In genomic region chr10:111009641-111010479, GRCm38 (mm10) we compare ENCODE assay signal across 8 mouse cellular contexts. TPM values are rescaled to one million over a fixed set of nuclear protein-coding genes. Genes with fewer than 3 reads are reported as not detected.
DNase-seq lines count a peak whose midpoint lies in the region; ATAC-seq lines count a peak whose summit lies in the region.

Zdhhc17 (minus strand) TSS chr10:111010140.

- no peaks in the 10 kb centered on the region for H3K36me3 ChIP-seq in intestine, embryonic 16.5 days (ENCODE audit: control insufficient read depth, insufficient read depth, low read length)
- no peaks in the 10 kb centered on the region; the same call in 1 of the 2 replicates for H3K36me3 ChIP-seq in midbrain, embryonic 10.5 days

- H3K9me3 ChIP-seq in intestine, embryonic 16.5 days (ENCODE audit: control insufficient read depth, low read length), result no peaks in the 10 kb centered on the region
- no peaks in the 10 kb centered on the region for H3K9me3 ChIP-seq in midbrain, embryonic 10.5 days (replicated peaks)

- no peaks in the 10 kb centered on the region for H3K27me3 ChIP-seq in intestine, embryonic 16.5 days (replicated peaks; ENCODE audit: control insufficient read depth, insufficient read depth, low read length)
- H3K27me3 ChIP-seq in midbrain, embryonic 10.5 days (ENCODE audit: low read depth, poor library complexity, severe bottlenecking), result no peaks in the 10 kb centered on the region

- intact Hi-C loops in left cerebral cortex, postnatal 36 days (cut with DNase I), result loop anchor here (2.0 to 5.0 kb wide), 2 partner anchors 21 to 87 kb away; no protein-coding TSS in a partner anchor

- WGBS in intestine, embryonic 16.5 days, result 0% methylated on average over 109 of the region's 112 CpGs
- WGBS in midbrain, embryonic 10.5 days, result under 1% methylated on average over 111 of the region's 112 CpGs

- H3K9ac ChIP-seq in intestine, embryonic 16.5 days (ENCODE audit: low read depth, low read length), result peak within 1 kb of the TSS; percentile 98

- H3K4me3 ChIP-seq in intestine, embryonic 16.5 days (ENCODE audit: low read length), result peak within 1 kb of the TSS; percentile 94
- H3K4me3 ChIP-seq in midbrain, embryonic 10.5 days, result peak within 1 kb of the TSS; percentile 92

- H3K4me1 ChIP-seq in intestine, embryonic 16.5 days (ENCODE audit: control insufficient read depth, insufficient read depth, low read length), result no peaks in the 10 kb centered on the region
- peaks cover 43% of the 10 kb centered on the region for H3K4me1 ChIP-seq in midbrain, embryonic 10.5 days

- H3K4me2 ChIP-seq in intestine, embryonic 16.5 days (ENCODE audit: low read depth, low read length), result peak within 1 kb of the TSS; percentile 75

- peak within 1 kb of the TSS; percentile 96 for H3K27ac ChIP-seq in intestine, embryonic 16.5 days (ENCODE audit: low read length)
- peak within 1 kb of the TSS; percentile 100 for H3K27ac ChIP-seq in midbrain, embryonic 10.5 days (replicated peaks)

- peak; percentile 94 for ATAC-seq in intestine, embryonic 16.5 days

- DNase-seq in adrenal gland, postnatal 10 days, result peak; percentile 92
- peak; percentile 92 for DNase-seq in embryo, embryonic 9.5 days (ENCODE audit: extremely low spot score)
- peak; percentile 76 to 91 for DNase-seq in gastrocnemius, postnatal 4 days (ENCODE audit: low spot score in 2 of 2)
- peak; percentile 93 to 97 for DNase-seq in left cerebral cortex, postnatal 36 days (ENCODE audit: low spot score in 2 of 2)
- DNase-seq in midbrain, embryonic 10.5 days (ENCODE audit: low spot score), result peak; percentile 94
- DNase-seq in right cerebral cortex, postnatal 36 days (ENCODE audit: low spot score in 2 of 2), result peak; percentile 80 to 84
- peak; percentile 85 to 86 for DNase-seq in urinary bladder, postnatal 4 days (ENCODE audit: low spot score in 2 of 2)

RNA-seq across cellular contexts. Expression of gene Zdhhc17, which starts in this region (rescaled TPM):
- total RNA-seq in adrenal gland, postnatal 10 days (2021), result 10 to 100 TPM; 29.7 to 37.4 TPM
- 10 to 100 TPM; 31.5 to 32.4 TPM for total RNA-seq in gastrocnemius, postnatal 4 days (2021)
- polyA plus RNA-seq in intestine, embryonic 16.5 days (2015; fragmentation: Nextera tagmentation; extraction: Ambion mirVana), result 12.8 and 14.8 TPM in 2 replicates
- 100 to 1,000 TPM; 102 to 122 TPM for total RNA-seq in left cerebral cortex, postnatal 36 days (2021)
- polyA plus RNA-seq in midbrain, embryonic 10.5 days (2016; fragmentation: Nextera tagmentation; extraction: Ambion mirVana), result 28.9 and 32.1 TPM in 2 replicates

Comparison
In these comparisons a context has a peak if more than half of its experiments do, and no peak if none do; other contexts are left out.
1. Peak in every context shown above with its lines: DNase-seq, ATAC-seq, H3K4me3 ChIP-seq and H3K27ac ChIP-seq.